Mouse (Mus musculus) MN1 (cell line): ENCODE data around the gene Pde7b.

Source experiments
- DNase-seq: peaks from one replicate; pipeline ENCODE4 v3.0.0-alpha.2; 2016; ENCODE audit warnings: low spot score

The Pde7b gene

GRCm38 (mm10) chr10:20361542-20362449 lies 363.1 kb downstream of the Pde7b start:
- DNase-seq, result peak; percentile 72

DNA sequence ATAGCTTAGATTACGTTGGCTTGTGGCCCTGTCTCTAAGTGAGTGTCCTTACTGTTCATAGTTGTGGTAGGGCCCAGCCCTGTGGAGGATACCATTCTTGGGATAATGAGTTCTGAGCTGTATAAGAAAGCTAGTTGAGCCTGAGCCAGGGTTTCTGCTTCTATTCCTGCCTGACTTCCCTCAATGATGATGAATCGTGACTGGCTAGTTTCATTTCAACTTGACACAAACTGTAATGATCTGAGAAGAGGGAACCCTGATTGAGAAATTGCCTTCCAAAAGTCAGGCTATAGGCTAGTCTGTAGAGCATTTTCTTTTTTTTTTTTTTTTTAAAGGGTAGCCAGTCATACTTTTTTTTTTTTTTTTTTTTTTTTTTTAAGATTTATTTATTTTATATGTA lies 376.0 kb downstream of the Pde7b start:
- no peak for DNase-seq
